Mouse (Mus musculus) midbrain, embryonic 10.5 days (tissue): ENCODE measurements around the gene Synpo2. TPM values are rescaled to one million over a fixed set of nuclear protein-coding genes. Genes with fewer than 3 reads are reported as not detected.
"Not testable (repeated sequence)": the region's sequence is repeated elsewhere in the genome, so short reads cannot be mapped to it uniquely, and the experiment has no call there.

Experiments
- DNase-seq: peaks from one replicate; pipeline ENCODE4 v3.0.0-alpha.2; 2017; ENCODE audit warnings: low spot score
- H3K27ac ChIP-seq: fragments of 300-500 bp; sonication (generic); replicated peaks from 2 replicates; pipeline ENCODE4 v1.5.1; 2016; ENCODE audit warnings: mild to moderate bottlenecking
- H3K27me3 ChIP-seq: fragments of 300-500 bp; sonication (generic); 2 replicates; pipeline ENCODE4 v1.6.1; 2016; ENCODE audit warnings: low read depth, mild to moderate bottlenecking; ENCODE audit not compliant: poor library complexity, severe bottlenecking
- H3K36me3 ChIP-seq: fragments of 300-500 bp; sonication (generic); 2 replicates; pipeline ENCODE4 v1.6.1; 2016; ENCODE audit warnings: mild to moderate bottlenecking, moderate library complexity
- H3K4me1 ChIP-seq: fragments of 300-500 bp; sonication (generic); 2 replicates; pipeline ENCODE4 v1.6.1; 2016
- H3K4me3 ChIP-seq: fragments of 300-500 bp; sonication (generic); 2 replicates; pipeline ENCODE4 v1.5.1; 2016; ENCODE audit warnings: mild to moderate bottlenecking, moderate library complexity
- H3K9me3 ChIP-seq: fragments of 300-500 bp; sonication (generic); replicated peaks from 2 replicates; pipeline ENCODE4 v1.6.1; 2016; ENCODE audit warnings: mild to moderate bottlenecking
- WGBS: fragments of 180-500 bp; shearing (Covaris S2); methylation state at CpG from one replicate; pipeline ENCODE4 v1.1.7; 2016; 5-methylcytosine and 5-hydroxymethylcytosine counted together
- polyA plus RNA-seq: library from polyadenylated mRNA; unstranded; fragments of >200 nt; fragmentation: Nextera tagmentation; extraction: Ambion mirVana; gene quantifications from 2 replicates; pipeline ENCODE4 v1.2.1, GENCODE M21; 2016

Synpo2 gene
- polyA plus RNA-seq, 1 experiment from 2014 or later = 3.3 TPM

- H3K4me1 ChIP-seq = peaks cover 4% of the 10 kb centered on the region
Observed at GRCm38 (mm10) chr3:123132101-123132500, 103.8 kb downstream of the Synpo2 start.

GRCm38 (mm10) chr3:123131151-123131756, 104.7 kb downstream of the Synpo2 start:
- Histone ChIP-seq H3K27ac (no peak overlapping the region), H3K4me3 (no peak overlapping the region), H3K27me3 (no peaks in the 10 kb centered on the region), H3K4me1 (peaks cover 4% of the 10 kb centered on the region), H3K9me3 (no peaks in the 10 kb centered on the region), H3K36me3 (no peaks in the 10 kb centered on the region)
- WGBS = 95% methylated on average over 6 of the region's 6 CpGs
- DNase-seq = no peak

More at GRCm38 (mm10) chr3:123132101-123132500, 103.8 kb downstream of the Synpo2 start:
- whole genome bisulfite sequencing = 85% methylated on average over 2 of the region's 2 CpGs
- H3K9me3 ChIP-seq = no peaks in the 10 kb centered on the region
- no peaks in the 10 kb centered on the region for H3K27me3 ChIP-seq
- no peak for DNase-seq
- H3K36me3 ChIP-seq = no peaks in the 10 kb centered on the region
- H3K27ac ChIP-seq = no peak overlapping the region
- no peak overlapping the region for H3K4me3 ChIP-seq

GRCm38 (mm10) chr3:123130314-123131150, 105.4 kb downstream of the Synpo2 start:
- H3K27me3 ChIP-seq = no peaks in the 10 kb centered on the region
- H3K9me3 ChIP-seq = no peaks in the 10 kb centered on the region
- H3K4me1 ChIP-seq = peaks cover 4% of the 10 kb centered on the region
- H3K36me3 ChIP-seq = no peaks in the 10 kb centered on the region
- H3K4me3 ChIP-seq = no peak overlapping the region
- 85% methylated on average over 14 of the region's 14 CpGs for WGBS
- no peak overlapping the region for H3K27ac ChIP-seq
- DNase-seq = no peak

GRCm38 (mm10) chr3:123128781-123129180, 107.2 kb downstream of the Synpo2 start:
- no peak overlapping the region for H3K4me3 ChIP-seq
- H3K27me3 ChIP-seq = no peaks in the 10 kb centered on the region
- H3K4me1 ChIP-seq = peaks cover 4% of the 10 kb centered on the region
- 86% methylated on average over 8 of the region's 8 CpGs for WGBS
- H3K27ac ChIP-seq = no peak overlapping the region
- H3K9me3 ChIP-seq = no peaks in the 10 kb centered on the region
- no peak for DNase-seq
- no peaks in the 10 kb centered on the region for H3K36me3 ChIP-seq

- peaks cover 2% of the 10 kb centered on the region for H3K4me1 ChIP-seq
- DNase-seq = no peak
- 88% methylated on average over 7 of the region's 7 CpGs for WGBS
- no peaks in the 10 kb centered on the region for H3K27me3 ChIP-seq
- H3K9me3 ChIP-seq = no peaks in the 10 kb centered on the region
- H3K4me3 ChIP-seq = no peak overlapping the region
- no peak overlapping the region for H3K27ac ChIP-seq
- no peaks in the 10 kb centered on the region for H3K36me3 ChIP-seq
Observed at GRCm38 (mm10) chr3:123128091-123128490, 107.9 kb downstream of the Synpo2 start.

- H3K9me3 ChIP-seq, DNase-seq, H3K27me3 ChIP-seq, H3K4me1 ChIP-seq, H3K4me3 ChIP-seq, H3K36me3 ChIP-seq, H3K27ac ChIP-seq: not testable (repeated sequence)
- WGBS = 89% methylated on average over 4 of the region's 4 CpGs
Observed at GRCm38 (mm10) chr3:123126741-123127140, 109.2 kb downstream of the Synpo2 start.

- 90% methylated on average over 8 of the region's 8 CpGs for WGBS
- H3K9me3 ChIP-seq = no peaks in the 10 kb centered on the region
- no peak for DNase-seq
- H3K4me3 ChIP-seq = no peak overlapping the region
- no peaks in the 10 kb centered on the region for H3K36me3 ChIP-seq
- H3K4me1 ChIP-seq = no peaks in the 10 kb centered on the region
- no peaks in the 10 kb centered on the region for H3K27me3 ChIP-seq
- no peak overlapping the region for H3K27ac ChIP-seq
Observed at GRCm38 (mm10) chr3:123123817-123124216, 112.1 kb downstream of the Synpo2 start.

GRCm38 (mm10) chr3:123122151-123123030, 113.6 kb downstream of the Synpo2 start:
- Histone ChIP-seq H3K9me3 (no peaks in the 10 kb centered on the region), H3K27me3 (no peaks in the 10 kb centered on the region), H3K4me1 (no peaks in the 10 kb centered on the region), H3K4me3 (no peak overlapping the region), H3K36me3 (no peaks in the 10 kb centered on the region), H3K27ac (no peak overlapping the region)
- 90% methylated on average over 21 of the region's 21 CpGs for WGBS
- DNase-seq = no peak

- DNase-seq = no peak
- Histone ChIP-seq H3K9me3 (0 out of 2 replicates have a peak, but pooled peaks cover 3% of the 10 kb centered on the region), H3K27me3 (no peaks in the 10 kb centered on the region), H3K36me3 (no peaks in the 10 kb centered on the region), H3K27ac (no peak overlapping the region), H3K4me1 (peaks cover 6% of the 10 kb centered on the region), H3K4me3 (no peak overlapping the region)
- 45% methylated on average over 16 of the region's 16 CpGs for WGBS
Observed at GRCm38 (mm10) chr3:123116903-123117302, 119.0 kb downstream of the Synpo2 start.

GRCm38 (mm10) chr3:123115770-123116527, 120.0 kb downstream of the Synpo2 start:
- no peak overlapping the region for H3K27ac ChIP-seq
- 0 out of 2 replicates have a peak, but pooled peaks cover 3% of the 10 kb centered on the region for H3K9me3 ChIP-seq
- no peaks in the 10 kb centered on the region for H3K36me3 ChIP-seq
- H3K4me1 ChIP-seq = peaks cover 6% of the 10 kb centered on the region
- peak; percentile 23 for DNase-seq
- 38% methylated on average over 15 of the region's 15 CpGs for WGBS
- no peak overlapping the region for H3K4me3 ChIP-seq
- H3K27me3 ChIP-seq = no peaks in the 10 kb centered on the region

GRCm38 (mm10) chr3:123114001-123114635, 121.8 kb downstream of the Synpo2 start:
- Histone ChIP-seq H3K9me3 (0 out of 2 replicates have a peak, but pooled peaks cover 3% of the 10 kb centered on the region), H3K27ac (no peak overlapping the region), H3K36me3 (no peaks in the 10 kb centered on the region), H3K4me1 (peaks cover 6% of the 10 kb centered on the region), H3K4me3 (no peak overlapping the region), H3K27me3 (no peaks in the 10 kb centered on the region)
- 93% methylated on average over 21 of the region's 21 CpGs for WGBS
- DNase-seq = no peak
